Mouse (Mus musculus) limb, embryonic 15.5 days (tissue): ENCODE results near the gene Oas1h. TPM values are rescaled to one million over a fixed set of nuclear protein-coding genes. Genes with fewer than 3 reads are reported as not detected.
"Not testable (repeated sequence)": the region's sequence is repeated elsewhere in the genome, so short reads cannot be mapped to it uniquely, and the experiment has no call there.

Experiments
- ATAC-seq: fragments of 200-750 bp; cut with Nextera tagmentation; 2 replicates; pipeline ENCODE4 v1.8.0; 2017; ENCODE audit warnings: low read depth, moderate TSS enrichment; ENCODE audit not compliant: insufficient number of reproducible peaks, low FRiP score, low TSS enrichment
- H3K27ac ChIP-seq: fragments of 300-500 bp; sonication (generic); 2 replicates; pipeline ENCODE4 v1.5.1; 2015; ENCODE audit warnings: moderate library complexity, mild to moderate bottlenecking, inconsistent platforms
- H3K27me3 ChIP-seq: fragments of 300-500 bp; sonication (generic); 2 replicates; pipeline ENCODE4 v1.6.1; 2015; ENCODE audit warnings: inconsistent platforms
- H3K36me3 ChIP-seq: fragments of 300-500 bp; sonication (generic); 2 replicates; pipeline ENCODE4 v1.6.1; 2015; ENCODE audit warnings: inconsistent platforms
- H3K4me1 ChIP-seq: fragments of 300-500 bp; sonication (generic); 2 replicates; pipeline ENCODE4 v1.6.1; 2015; ENCODE audit warnings: inconsistent platforms
- H3K4me2 ChIP-seq: fragments of 300-500 bp; sonication (generic); 2 replicates; pipeline ENCODE4 v1.6.1; 2015; ENCODE audit warnings: mild to moderate bottlenecking, inconsistent platforms
- H3K4me3 ChIP-seq: fragments of 300-500 bp; sonication (generic); 2 replicates; pipeline ENCODE4 v1.5.1; 2015; ENCODE audit warnings: mild to moderate bottlenecking, inconsistent platforms
- H3K9ac ChIP-seq: fragments of 300-500 bp; sonication (generic); 2 replicates; pipeline ENCODE4 v1.6.1; 2015; ENCODE audit warnings: inconsistent platforms
- H3K9me3 ChIP-seq: fragments of 300-500 bp; sonication (generic); 2 replicates; pipeline ENCODE4 v1.6.1; 2016; ENCODE audit warnings: inconsistent platforms
- WGBS: fragments of 180-500 bp; shearing (Covaris S2); methylation state at CpG from one replicate; pipeline ENCODE4 v1.1.7; 2015; 5-methylcytosine and 5-hydroxymethylcytosine counted together
- microRNA-seq: library from miRNA; unstranded; fragments of <30 nt; microRNA quantifications from one replicate; pipeline ENCODE4, GENCODE M21; 2016
- polyA plus RNA-seq: library from polyadenylated mRNA; unstranded; fragments of >200 nt; fragmentation: Nextera tagmentation; extraction: Ambion mirVana; gene quantifications from 2 replicates; pipeline ENCODE4 v1.2.1, GENCODE M21; 2015

The Oas1h gene
- polyA plus RNA-seq, 1 experiment from 2014 or later = not detected

DNA sequence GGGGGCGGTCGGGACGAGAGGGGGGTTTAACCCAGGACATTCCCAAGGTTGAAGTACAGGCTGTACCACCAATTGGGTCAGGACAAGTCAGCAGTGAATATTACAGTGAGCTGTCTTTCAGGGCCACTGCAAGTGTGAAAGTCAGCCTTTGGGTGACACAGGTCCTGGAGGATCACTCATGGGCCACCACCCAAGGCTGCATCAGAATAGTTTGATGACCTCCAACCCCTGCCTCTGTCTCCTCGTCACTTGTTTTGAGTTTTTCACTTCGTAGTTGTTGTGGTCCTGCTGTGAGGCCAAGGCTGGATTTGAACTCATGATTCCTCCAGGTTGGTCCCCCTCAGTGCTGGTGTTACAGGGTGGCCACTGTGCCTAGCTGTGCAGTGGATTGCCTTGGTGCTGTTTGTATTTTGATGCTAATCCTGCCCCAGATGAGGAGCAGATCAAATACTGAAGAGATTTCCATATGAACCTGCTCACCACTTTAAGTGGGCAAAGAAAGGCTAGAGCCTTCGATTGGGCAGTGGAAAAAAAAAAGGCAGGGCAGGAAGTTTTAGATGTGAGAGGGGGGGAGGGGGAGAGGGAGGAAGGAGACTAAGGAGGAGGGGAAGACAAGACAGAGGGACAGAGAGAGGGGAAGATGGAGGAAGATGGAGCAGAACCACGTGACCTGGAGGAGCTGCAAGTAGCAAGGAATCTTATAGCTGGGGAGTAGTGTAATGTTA is 47.1 kb downstream of the Oas1h start:
- H3K9me3 ChIP-seq = no peaks in the 10 kb centered on the region
- WGBS = 54% methylated on average over 7 of the region's 7 CpGs
- H3K27me3 ChIP-seq = no peaks in the 10 kb centered on the region
- no peak overlapping the region for H3K4me3 ChIP-seq
- H3K36me3 ChIP-seq = no peaks in the 10 kb centered on the region
- no peak for ATAC-seq
- H3K4me1 ChIP-seq = no peaks in the 10 kb centered on the region
- H3K9ac ChIP-seq = no peak overlapping the region
- no peak overlapping the region for H3K27ac ChIP-seq
- H3K4me2 ChIP-seq = no peak overlapping the region

DNA sequence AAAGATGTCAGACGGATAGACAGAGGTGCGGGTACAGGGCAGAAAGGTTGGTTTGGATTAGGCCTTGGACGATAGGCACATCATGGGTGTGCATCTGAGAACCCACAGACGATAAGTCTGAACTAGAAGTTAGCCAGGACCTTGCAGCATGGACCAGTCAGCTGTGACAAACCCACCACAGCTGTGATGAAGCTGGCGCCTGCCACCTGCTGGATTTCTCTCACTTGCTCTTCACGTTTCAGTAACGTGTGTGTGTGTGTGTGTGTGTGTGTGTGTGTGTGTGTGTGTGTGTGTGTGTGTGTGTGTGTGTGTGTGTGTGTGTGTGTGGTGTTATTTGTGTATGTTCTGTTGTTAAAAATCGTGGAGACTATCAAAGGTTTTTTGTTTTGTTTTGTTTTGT is 53.0 kb downstream of the Oas1h start, which contains the start of gene Oas1d:
Oas1d (plus strand) TSS at position 333 of the 400 bp plus-strand sequence.
- WGBS = 50% methylated on average over 8 of the region's 8 CpGs
- not testable (repeated sequence) for H3K4me2 ChIP-seq, H3K9me3 ChIP-seq, H3K27me3 ChIP-seq, H3K9ac ChIP-seq, ATAC-seq, H3K27ac ChIP-seq, H3K4me1 ChIP-seq, H3K4me3 ChIP-seq, H3K36me3 ChIP-seq

DNA sequence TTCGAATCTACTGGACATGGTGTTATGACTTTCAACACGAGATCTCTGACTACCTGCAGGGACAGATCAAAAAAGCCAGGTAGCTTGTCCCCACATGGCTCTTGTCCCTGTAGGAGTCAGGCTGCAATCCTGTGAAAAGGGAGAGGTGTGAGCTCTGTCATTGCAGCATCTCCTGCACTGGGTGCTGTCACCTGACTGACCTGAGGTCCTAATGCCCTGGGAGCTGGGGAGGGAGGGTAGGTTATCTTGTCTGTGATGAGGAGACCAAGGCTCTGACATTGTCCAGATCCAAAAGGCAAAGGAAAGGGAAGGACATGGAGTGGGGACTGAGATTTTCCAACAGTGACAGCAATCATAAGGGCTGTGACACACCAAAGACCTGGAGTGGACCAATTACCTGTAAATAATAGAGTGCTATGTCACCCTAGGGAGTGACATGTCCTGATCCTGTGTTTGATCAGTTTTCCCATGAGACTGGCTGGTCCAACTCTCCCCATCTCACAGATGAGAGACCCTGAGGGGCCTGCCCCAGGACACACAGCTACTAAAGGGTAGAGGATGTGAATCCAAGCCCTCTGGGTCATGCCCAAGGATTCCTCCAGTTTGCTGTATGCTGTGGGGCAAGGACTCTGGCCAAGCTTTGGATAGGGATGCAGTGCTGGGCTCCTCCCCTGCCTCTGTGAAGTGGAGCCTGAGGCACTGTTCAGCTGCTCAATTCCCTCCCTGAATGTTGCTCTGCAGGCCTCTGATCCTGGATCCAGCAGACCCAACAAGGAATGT is 58.1 kb downstream of the Oas1h start:
- not testable (repeated sequence) for H3K27ac ChIP-seq, ATAC-seq, H3K9me3 ChIP-seq, H3K4me3 ChIP-seq, H3K4me2 ChIP-seq, H3K4me1 ChIP-seq, H3K36me3 ChIP-seq, H3K9ac ChIP-seq, H3K27me3 ChIP-seq
- WGBS = 61% methylated on average over 2 of the region's 2 CpGs

DNA sequence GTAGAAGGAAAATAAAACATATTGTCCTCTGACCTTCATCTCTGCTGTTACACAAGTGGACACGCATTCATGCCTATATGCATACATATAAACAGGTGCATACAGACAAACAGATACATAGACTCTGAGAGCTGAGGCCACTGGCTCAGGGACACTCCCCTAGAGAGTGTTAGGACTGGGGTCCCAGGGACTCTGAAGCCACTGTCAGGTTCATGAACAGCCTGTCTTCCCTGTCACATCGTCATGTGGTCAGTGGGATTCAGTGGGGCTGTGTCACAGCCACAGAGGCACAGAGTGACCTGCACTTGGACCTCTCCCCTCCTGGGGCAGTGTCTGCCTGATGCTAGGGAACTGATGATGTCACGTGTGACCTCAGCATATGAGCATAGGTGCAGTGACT is 59.1 kb downstream of the Oas1h start:
- no peaks in the 10 kb centered on the region for H3K9me3 ChIP-seq
- H3K4me1 ChIP-seq = no peaks in the 10 kb centered on the region
- no peak overlapping the region for H3K27ac ChIP-seq
- 80% methylated on average over 3 of the region's 3 CpGs for WGBS
- H3K27me3 ChIP-seq = no peaks in the 10 kb centered on the region
- no peaks in the 10 kb centered on the region for H3K36me3 ChIP-seq
- ATAC-seq = no peak
- no peak overlapping the region for H3K4me3 ChIP-seq
- H3K9ac ChIP-seq = no peak overlapping the region
- H3K4me2 ChIP-seq = no peak overlapping the region

Small RNAs within 50 kb of the gene (microRNA-seq; reads per million reads assigned to microRNA genes)
- not detected for gene Gm22907

Other genes starting within 250 kb of the Oas1h start
- gene Rita1, start 248.8 kb upstream of the Oas1h start, polyA plus RNA-seq = 13.8 TPM in 2 replicates
- gene Ddx54, start 248.7 kb upstream of the Oas1h start, polyA plus RNA-seq = 39.4 and 41.7 TPM in 2 replicates
- gene Cfap73, start 227.2 kb upstream of the Oas1h start, polyA plus RNA-seq = not detected in 2 replicates
- 0.43 and 0.49 TPM in 2 replicates for gene Rasal1, start 212.6 kb upstream of the Oas1h start, polyA plus RNA-seq
- gene Dtx1, start 149.5 kb upstream of the Oas1h start, polyA plus RNA-seq = 2.7 and 4.0 TPM in 2 replicates
- 0.32 and 0.44 TPM in 2 replicates for gene Oas2, start 111.6 kb upstream of the Oas1h start, polyA plus RNA-seq
- gene Oas3, start 83.8 kb upstream of the Oas1h start, polyA plus RNA-seq = 0.16 and 0.18 TPM in 2 replicates
- not detected in 2 replicates for gene Oas1e, start 65.9 kb upstream of the Oas1h start, polyA plus RNA-seq
- 0.17 and 0.35 TPM in 2 replicates for gene Oas1c, start 48.9 kb upstream of the Oas1h start, polyA plus RNA-seq
- 0.42 and 1.0 TPM in 2 replicates for gene Oas1f, start 14.1 kb upstream of the Oas1h start, polyA plus RNA-seq
- 0.48 and 0.81 TPM in 2 replicates for gene Oas1g, start 26.2 kb downstream of the Oas1h start, polyA plus RNA-seq
- gene Oas1a, start 46.1 kb downstream of the Oas1h start, polyA plus RNA-seq = 2.3 and 2.5 TPM in 2 replicates
- gene Oas1d, start 53.1 kb downstream of the Oas1h start, polyA plus RNA-seq = not detected in 2 replicates
- 0.04 and 0.06 TPM in 2 replicates for gene Rph3a, start 148.7 kb downstream of the Oas1h start, polyA plus RNA-seq